Comparison of ENCODE assay signal across 23 mouse cellular contexts in the genomic region with DNA sequence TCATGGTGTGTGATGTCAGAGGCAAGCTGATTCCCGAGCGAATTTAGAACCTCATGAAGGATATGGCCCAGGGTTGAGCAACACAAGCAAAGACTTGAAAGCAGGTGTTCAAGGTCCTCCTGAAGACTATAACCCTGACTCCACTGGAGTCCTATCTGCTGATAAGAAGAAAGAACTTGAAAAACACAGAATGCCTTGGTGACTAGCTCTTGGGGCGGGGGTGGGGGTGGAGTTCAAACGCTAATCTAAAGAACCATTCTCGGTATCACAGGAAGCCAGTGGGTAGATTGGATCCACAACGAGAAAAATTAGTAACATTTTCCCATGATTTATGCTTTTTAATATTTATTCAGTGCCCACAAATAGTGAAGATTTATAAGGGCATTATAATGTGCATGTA.
A peak's percentile ranks its signal among the peaks of the same experiment; 100 is the strongest.
DNase-seq lines count a peak whose midpoint lies in the region; ATAC-seq and TF ChIP-seq lines count a peak whose summit lies in the region.
"Had no signal": no experiment of that assay in that cellular context is flagged by ENCODE, and none has a peak within 500 bp of the region (broad histone marks: within the 10 kb centered on the region; RNA-seq: fewer than 3 reads in every experiment).

No protein-coding gene starts in this region.

- 0 out of 2 replicates have a peak, but pooled peaks cover 2% of the 10 kb centered on the region for H3K4me1 ChIP-seq in heart, embryonic 10.5 days
- peaks cover 0 to 2% of the 10 kb centered on the region in 2 experiments; a peak in 1 of 4 replicates for H3K4me1 ChIP-seq in MEL (ENCODE audit: control insufficient read depth in 1 of 2, insufficient read depth in 2 of 2, low read length in 2 of 2)
- H3K4me1 ChIP-seq in kidney, embryonic 14.5 days (ENCODE audit: control insufficient read depth, insufficient read depth, low read length): no peaks in the 10 kb centered on the region
- H3K4me1 ChIP-seq: embryonic facial prominence, embryonic 13.5 days; embryonic facial prominence, embryonic 15.5 days; forebrain, embryonic 15.5 days had no signal

- H3K4me3 ChIP-seq in heart, embryonic 10.5 days: no peak overlapping the region
- no peak overlapping the region for H3K4me3 ChIP-seq in MEL (ENCODE audit: control insufficient read depth in 1 of 2, insufficient read depth in 1 of 2, low read depth in 2 of 2, low read length in 2 of 2)
- H3K4me3 ChIP-seq in kidney, embryonic 14.5 days (ENCODE audit: low read length): no peak overlapping the region
- H3K4me3 ChIP-seq: embryonic facial prominence, embryonic 13.5 days; embryonic facial prominence, embryonic 15.5 days; erythroblast, embryonic 14.5 days; forebrain, embryonic 13.5 days; forebrain, embryonic 15.5 days had no signal

- H3K36me3 ChIP-seq in heart, embryonic 10.5 days: no peaks in the 10 kb centered on the region
- H3K36me3 ChIP-seq in MEL (ENCODE audit: control insufficient read depth in 1 of 2, insufficient read depth in 2 of 2, low read length in 2 of 2): no peaks in the 10 kb centered on the region; a peak in 1 of 4 replicates
- H3K36me3 ChIP-seq in kidney, embryonic 14.5 days (ENCODE audit: control insufficient read depth, insufficient read depth, low read length): no peaks in the 10 kb centered on the region
- H3K36me3 ChIP-seq: embryonic facial prominence, embryonic 13.5 days; embryonic facial prominence, embryonic 15.5 days; forebrain, embryonic 15.5 days had no signal

- WGBS in heart, embryonic 10.5 days: 69% methylated on average over 6 of the region's 6 CpGs
- 91% methylated on average over 6 of the region's 6 CpGs for WGBS in kidney, embryonic 14.5 days

- TF ChIP-seq RAD21 in MEL (IDR thresholded peaks at IDR 0.05; ENCODE audit: low read depth, low read length): no peak

- peak; percentile 68 for ATAC-seq in megakaryocyte progenitor cell, adult 5-6 weeks (replicated peaks; ENCODE audit: poor library complexity)
- ATAC-seq in erythroid progenitor cell, adult 5-6 weeks (replicated peaks; ENCODE audit: low FRiP score, poor library complexity, severe bottlenecking): no peak
- no peak for ATAC-seq in kidney, embryonic 14.5 days (ENCODE audit: low FRiP score, low TSS enrichment)
- ATAC-seq: forebrain, embryonic 13.5 days; forebrain, embryonic 15.5 days; forebrain, postnatal 0 days had no signal

- no peak overlapping the region for H3K4me2 ChIP-seq in kidney, embryonic 14.5 days (replicated peaks; ENCODE audit: low read depth, low read length)
- H3K4me2 ChIP-seq: embryonic facial prominence, embryonic 13.5 days; embryonic facial prominence, embryonic 15.5 days; forebrain, embryonic 13.5 days; forebrain, embryonic 15.5 days had no signal

- H3K27me3 ChIP-seq in heart, embryonic 10.5 days (ENCODE audit: insufficient read depth, poor library complexity, severe bottlenecking): no peaks in the 10 kb centered on the region
- no peaks in the 10 kb centered on the region for H3K27me3 ChIP-seq in MEL (ENCODE audit: control insufficient read depth in 1 of 2, insufficient read depth in 2 of 2, low read length in 2 of 2)
- H3K27me3 ChIP-seq in kidney, embryonic 14.5 days (ENCODE audit: control insufficient read depth, insufficient read depth, low read length): no peaks in the 10 kb centered on the region
- H3K27me3 ChIP-seq: embryonic facial prominence, embryonic 13.5 days; embryonic facial prominence, embryonic 15.5 days; forebrain, embryonic 13.5 days; forebrain, embryonic 15.5 days had no signal

- DNase-seq in heart, embryonic 10.5 days (ENCODE audit: low spot score): peak; percentile 33
- no peak for DNase-seq in heart, adult 9 months (ENCODE audit: low spot score in 2 of 2)
- peak; percentile 19 for DNase-seq in MEL (ENCODE audit: low read depth, low spot score)
- DNase-seq in c-Kit-positive CD71-positive TER-119-negative erythroid progenitor cells, embryonic 14.5 days (ENCODE audit: low read depth): peak; percentile 1
- DNase-seq in kidney, postnatal 25 days: no peak
- DNase-seq: adrenal gland, adult 2 months; adrenal gland, postnatal 10 days; adrenal gland, postnatal 25 days; cerebellum, adult 11-12 months; cerebellum, adult 2 months; cerebellum, adult 9-10 months; cerebellum, postnatal 10 days; cerebellum, postnatal 25 days; embryo, embryonic 11 days; forebrain, postnatal 0 days had no signal

- no peak for TF ChIP-seq CTCF in MEL (IDR thresholded peaks at IDR 0.05 in 2 of 3, conservative IDR thresholded peaks at IDR 0.05 in 1 of 3; ENCODE audit: control insufficient read depth in 1 of 3, insufficient read depth in 1 of 3, low read depth in 2 of 3, low read length in 3 of 3, poor library complexity in 1 of 3, severe bottlenecking in 1 of 3)

- H3K27ac ChIP-seq in heart, embryonic 10.5 days: no peak overlapping the region
- H3K27ac ChIP-seq in MEL (ENCODE audit: control insufficient read depth, low read depth, low read length): no peak overlapping the region
- no peak overlapping the region for H3K27ac ChIP-seq in kidney, embryonic 14.5 days (ENCODE audit: low read depth, low read length)
- H3K27ac ChIP-seq: embryonic facial prominence, embryonic 13.5 days; embryonic facial prominence, embryonic 15.5 days; forebrain, embryonic 13.5 days; forebrain, embryonic 15.5 days had no signal

- no peaks in the 10 kb centered on the region for H3K79me2 ChIP-seq in MEL (ENCODE audit: control insufficient read depth, insufficient read depth, low read length, poor library complexity)

- H3K9ac ChIP-seq in MEL (ENCODE audit: control insufficient read depth, low read depth, low read length, poor library complexity, severe bottlenecking): no peak overlapping the region
- no peak overlapping the region for H3K9ac ChIP-seq in kidney, embryonic 14.5 days (ENCODE audit: low read depth, low read length)
- H3K9ac ChIP-seq: embryonic facial prominence, embryonic 13.5 days; embryonic facial prominence, embryonic 15.5 days; forebrain, embryonic 13.5 days; forebrain, embryonic 15.5 days; forebrain, postnatal 0 days had no signal

- TF ChIP-seq EP300 in MEL (IDR thresholded peaks at IDR 0.05; ENCODE audit: low read depth in 1 of 2, low read length in 2 of 2): peak in 1 of 2 experiments; percentile 27; a peak in 1 of 4 replicates

- no peaks in the 10 kb centered on the region for H3K9me3 ChIP-seq in heart, embryonic 10.5 days
- H3K9me3 ChIP-seq in MEL (replicated peaks; ENCODE audit: insufficient read depth, low read length): no peaks in the 10 kb centered on the region
- H3K9me3 ChIP-seq in kidney, embryonic 14.5 days (ENCODE audit: control insufficient read depth, low read length): no peaks in the 10 kb centered on the region
- H3K9me3 ChIP-seq: embryonic facial prominence, embryonic 13.5 days; embryonic facial prominence, embryonic 15.5 days; forebrain, embryonic 13.5 days; forebrain, embryonic 15.5 days had no signal

- TF ChIP-seq POLR2A in MEL (IDR thresholded peaks at IDR 0.05; ENCODE audit: control insufficient read depth in 1 of 2, insufficient read depth in 1 of 2, low read depth in 1 of 2, low read length in 2 of 2, poor library complexity in 1 of 2): no peak

TF ChIP-seq in MEL, 35 proteins besides CTCF, POLR2A, EP300 and RAD21:
- TF ChIP-seq MXI1 (IDR thresholded peaks at IDR 0.05; ENCODE audit: low read depth, low read length) (no peak), GATA1 (IDR thresholded peaks at IDR 0.05; ENCODE audit: low read depth, low read length) (no peak), KAT2A (conservative IDR thresholded peaks at IDR 0.05; ENCODE audit: low read depth, low read length) (no peak), CHD2 (IDR thresholded peaks at IDR 0.05; ENCODE audit: low read length) (no peak), MEF2A (IDR thresholded peaks at IDR 0.05; ENCODE audit: extremely low read depth, insufficient replicate concordance, low read depth, low read length, poor library complexity, severe bottlenecking) (no peak), ZNF384 (IDR thresholded peaks at IDR 0.05; ENCODE audit: low read depth, low read length) (no peak), RCOR1 (IDR thresholded peaks at IDR 0.05; ENCODE audit: low read depth, low read length) (no peak), E2F4 (IDR thresholded peaks at IDR 0.05; ENCODE audit: borderline replicate concordance, low read depth, low read length) (no peak), JUND (IDR thresholded peaks at IDR 0.05; ENCODE audit: low read depth, low read length) (no peak), ZMIZ1 (IDR thresholded peaks at IDR 0.05; ENCODE audit: low read depth, low read length) (no peak)

Comparison
In these comparisons a context has a peak if more than half of its experiments do, and no peak if none do; other contexts are left out.
1. DNase-seq: peak in heart, embryonic 10.5 days (single experiment), MEL (single experiment) and c-Kit-positive CD71-positive TER-119-negative erythroid progenitor cells, embryonic 14.5 days (single experiment); none in heart, adult 9 months (0 of 2) and kidney, postnatal 25 days (0 of 2).